Mouse (Mus musculus): ENCODE results near the gene Fbxw10. TPM values are rescaled to one million over a fixed set of nuclear protein-coding genes. Genes with fewer than 3 reads are reported as not detected.
A peak's percentile ranks its signal among the peaks of the same experiment; 100 is the strongest.

The Fbxw10 gene
- polyA plus RNA-seq, 1 experiment from 2014 or later: 0.22 TPM

DNA sequence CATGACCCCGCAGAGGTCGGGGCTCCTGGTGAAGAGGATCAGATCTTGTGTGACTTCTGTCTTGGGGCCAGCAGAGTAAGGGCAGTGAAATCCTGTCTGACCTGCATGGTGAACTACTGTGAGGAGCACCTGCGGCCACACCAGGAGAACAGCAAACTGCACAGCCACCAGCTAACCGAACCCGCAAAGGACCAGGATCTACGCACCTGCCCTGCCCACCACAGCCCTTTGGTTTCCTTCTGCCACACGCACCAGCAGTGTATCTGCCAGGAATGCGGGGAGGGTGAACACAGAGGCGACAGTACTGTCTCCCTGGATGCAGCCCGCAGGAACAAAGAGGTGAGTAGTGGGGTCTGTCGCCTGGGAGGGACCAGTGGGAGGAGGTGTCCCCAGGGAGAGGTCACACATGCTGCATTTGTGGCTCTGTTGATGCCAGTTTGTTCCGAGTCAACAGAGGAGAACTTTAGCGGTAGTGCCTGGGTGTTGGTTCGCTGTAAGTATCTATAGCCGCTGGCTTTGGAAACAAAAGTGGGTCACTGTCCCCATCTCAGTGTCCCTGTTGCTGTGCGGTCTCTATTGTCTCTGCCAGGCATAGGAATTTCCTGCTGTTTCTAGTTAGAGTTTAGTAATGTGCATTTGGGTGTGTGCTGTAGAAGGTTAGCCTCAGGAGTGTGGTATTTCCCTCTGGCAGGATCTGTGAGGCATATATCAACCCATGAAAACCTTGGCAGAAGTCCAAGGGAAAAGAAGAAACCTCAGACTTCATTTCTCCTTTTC lies 26.0 kb upstream of the Fbxw10 start:
- ATAC-seq: peak; percentile 65; the same call in 1 of the 2 replicates
- H3K36me3 ChIP-seq: no peaks in the 10 kb centered on the region
- WGBS: 27% methylated on average over 16 of the region's 16 CpGs
- H3K4me2 ChIP-seq (replicated peaks): peak overlapping the region; percentile 56
- no peak overlapping the region for H3K27ac ChIP-seq
- H3K4me3 ChIP-seq (replicated peaks): peak overlapping the region; percentile 37
- peaks cover 14% of the 10 kb centered on the region for H3K4me1 ChIP-seq (replicated peaks)
- H3K9ac ChIP-seq (replicated peaks): peak overlapping the region; percentile 55
- no peaks in the 10 kb centered on the region for H3K9me3 ChIP-seq
- no peaks in the 10 kb centered on the region for H3K27me3 ChIP-seq

DNA sequence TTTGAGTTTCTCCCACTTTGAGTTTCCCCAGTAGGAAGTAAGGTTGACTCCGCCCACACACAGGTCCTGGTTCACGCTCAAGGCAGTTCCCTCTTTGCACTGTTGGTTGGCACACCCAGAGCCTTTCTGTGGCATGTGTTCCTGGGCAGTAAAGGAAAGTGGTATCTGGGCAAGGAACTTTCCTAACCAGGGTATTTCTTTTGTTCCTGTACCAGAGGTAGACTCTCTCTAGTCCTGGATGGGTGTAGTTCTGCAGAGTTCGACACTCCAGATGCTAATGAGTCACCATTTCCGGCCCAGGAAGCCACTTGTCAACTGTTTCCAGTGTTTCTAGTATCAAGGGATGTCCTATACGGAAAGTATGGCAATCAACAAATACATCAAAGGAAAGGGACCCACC lies 25.0 kb upstream of the Fbxw10 start:
- Histone ChIP-seq H3K4me1 (replicated peaks) (peaks cover 14% of the 10 kb centered on the region), H3K4me3 (replicated peaks) (no peak overlapping the region), H3K9ac (replicated peaks) (no peak overlapping the region), H3K36me3 (no peaks in the 10 kb centered on the region), H3K27me3 (no peaks in the 10 kb centered on the region), H3K27ac (no peak overlapping the region), H3K4me2 (replicated peaks) (no peak overlapping the region), H3K9me3 (no peaks in the 10 kb centered on the region)
- WGBS: 83% methylated on average over 5 of the region's 5 CpGs
- no peak for ATAC-seq

DNA sequence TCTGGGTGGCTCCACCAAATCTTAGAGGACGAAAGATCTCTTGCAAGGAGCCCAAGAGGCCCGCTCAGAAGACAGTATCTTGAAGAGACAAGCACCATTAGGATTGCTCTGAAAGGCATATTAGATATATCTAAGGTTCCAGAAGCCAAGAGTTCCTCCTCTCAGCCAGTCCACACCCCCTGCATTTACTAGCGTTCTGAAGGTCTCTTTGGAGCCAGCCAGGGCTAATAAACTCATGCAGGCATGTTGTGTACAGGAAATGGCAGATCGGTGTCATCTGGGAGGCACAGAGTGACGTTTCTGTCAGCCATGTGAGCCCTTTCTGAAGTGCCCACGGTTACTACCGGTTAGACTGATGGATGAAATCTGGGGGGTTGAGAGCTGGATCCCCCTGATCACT lies 22.7 kb upstream of the Fbxw10 start:
- H3K36me3 ChIP-seq: no peaks in the 10 kb centered on the region
- H3K27me3 ChIP-seq: no peaks in the 10 kb centered on the region
- H3K9me3 ChIP-seq: no peaks in the 10 kb centered on the region
- H3K4me3 ChIP-seq (replicated peaks): no peak overlapping the region
- H3K4me1 ChIP-seq (replicated peaks): peaks cover 14% of the 10 kb centered on the region
- no peak overlapping the region for H3K27ac ChIP-seq
- H3K4me2 ChIP-seq (replicated peaks): no peak overlapping the region
- H3K9ac ChIP-seq (replicated peaks): no peak overlapping the region
- 81% methylated on average over 7 of the region's 7 CpGs for WGBS
- no peak for ATAC-seq

DNA sequence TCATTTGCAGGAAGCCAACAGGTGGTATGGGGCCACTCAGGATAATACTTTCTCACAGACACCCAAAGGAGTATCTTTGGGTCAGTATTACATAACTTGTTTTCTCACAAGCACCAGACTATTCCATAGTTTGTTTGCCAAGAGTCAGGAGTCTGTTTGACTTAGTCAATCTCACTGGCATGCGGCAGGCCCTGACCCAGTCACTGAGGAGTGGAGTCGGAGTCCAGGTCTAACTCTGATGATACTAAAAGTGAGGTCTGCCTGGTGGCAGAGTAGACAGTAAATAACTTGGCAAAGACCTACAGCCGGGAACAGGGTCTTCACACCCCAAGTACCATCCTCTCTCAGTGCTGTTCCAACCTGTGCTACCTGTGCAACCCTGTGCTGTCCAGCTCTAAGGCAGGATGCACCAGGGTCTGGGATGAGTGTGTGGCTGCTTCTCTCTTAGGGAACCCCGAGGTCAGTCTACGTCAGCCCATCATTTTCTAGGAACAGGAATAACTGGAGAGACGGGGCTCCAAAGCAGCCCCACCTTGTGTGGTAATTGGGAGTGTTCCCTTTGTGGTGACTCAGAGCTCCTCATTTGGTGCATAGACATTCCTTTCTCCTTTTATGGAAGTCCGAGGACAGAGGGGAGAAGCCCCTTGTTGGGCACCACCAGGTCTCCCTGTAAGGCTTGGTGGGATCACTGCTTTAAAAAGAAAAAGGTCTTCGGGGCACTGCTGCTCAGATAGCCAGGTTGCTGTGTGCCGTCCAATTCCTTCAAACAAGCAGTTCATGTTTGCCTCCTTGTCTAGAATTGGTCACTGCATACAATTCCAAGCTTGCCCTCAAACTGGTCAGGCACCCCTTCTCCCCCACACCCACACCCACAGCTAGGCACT lies 21.4 kb upstream of the Fbxw10 start:
- H3K36me3 ChIP-seq: no peaks in the 10 kb centered on the region
- H3K4me2 ChIP-seq (replicated peaks): no peak overlapping the region
- WGBS: 83% methylated on average over 9 of the region's 9 CpGs
- H3K27ac ChIP-seq: no peak overlapping the region
- ATAC-seq: no peak
- peaks cover 5% of the 10 kb centered on the region for H3K4me1 ChIP-seq (replicated peaks)
- H3K9ac ChIP-seq (replicated peaks): no peak overlapping the region
- H3K4me3 ChIP-seq (replicated peaks): no peak overlapping the region
- H3K9me3 ChIP-seq: no peaks in the 10 kb centered on the region
- H3K27me3 ChIP-seq: no peaks in the 10 kb centered on the region

DNA sequence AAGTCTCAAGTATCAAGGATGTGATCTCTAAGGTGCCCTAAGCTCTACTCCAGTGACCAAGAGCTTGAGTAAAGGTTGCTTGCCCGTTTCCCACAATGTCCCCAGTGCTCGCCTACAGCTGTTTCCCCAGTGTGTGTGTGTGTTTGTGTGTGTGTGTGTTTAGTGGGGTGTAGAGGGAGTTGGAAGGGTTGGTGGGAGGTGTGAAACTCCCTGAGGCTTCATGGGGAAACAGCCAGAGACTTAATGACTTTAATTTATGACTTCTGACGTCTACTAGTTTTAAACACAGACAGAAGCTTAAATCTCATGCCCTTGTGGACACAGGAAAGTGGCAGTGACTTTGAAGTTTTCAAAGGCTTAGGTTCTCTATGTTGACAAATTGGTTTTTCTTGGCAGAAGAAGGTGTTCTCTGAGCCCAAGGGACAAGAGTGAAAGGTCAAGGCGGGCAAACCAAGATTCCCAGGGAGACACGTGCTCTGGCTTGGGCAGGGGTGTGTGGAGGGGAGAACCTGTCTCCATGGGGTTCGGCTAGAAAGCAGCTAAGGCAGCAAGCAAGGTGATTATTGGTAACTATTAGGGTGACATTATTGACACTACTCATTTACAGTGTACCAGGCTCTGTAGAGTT lies 20.6 kb upstream of the Fbxw10 start:
- no peaks in the 10 kb centered on the region for H3K9me3 ChIP-seq
- H3K4me3 ChIP-seq (replicated peaks): no peak overlapping the region
- no peaks in the 10 kb centered on the region for H3K4me1 ChIP-seq (replicated peaks)
- WGBS: 82% methylated on average over 6 of the region's 6 CpGs
- H3K9ac ChIP-seq (replicated peaks): no peak overlapping the region
- no peak overlapping the region for H3K4me2 ChIP-seq (replicated peaks)
- no peaks in the 10 kb centered on the region for H3K27me3 ChIP-seq
- no peaks in the 10 kb centered on the region for H3K36me3 ChIP-seq
- H3K27ac ChIP-seq: no peak overlapping the region
- ATAC-seq: no peak

DNA sequence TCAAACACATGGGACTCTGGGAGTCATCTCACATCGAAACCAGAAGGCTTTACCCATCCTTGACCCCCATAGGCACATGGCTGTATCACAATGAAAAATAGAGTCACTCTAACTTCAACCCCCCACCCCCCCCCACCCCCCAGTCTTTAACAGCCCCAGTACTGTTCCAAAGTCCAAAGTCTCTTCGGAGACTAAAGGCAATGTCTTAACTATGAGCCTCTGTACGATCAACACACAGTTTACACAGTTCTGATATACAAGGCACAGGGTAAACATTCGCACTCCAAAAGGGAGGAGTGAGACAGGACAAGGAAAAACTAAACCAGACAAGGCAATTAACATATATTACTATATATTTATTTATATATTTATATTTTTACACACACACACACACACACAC lies 19.7 kb upstream of the Fbxw10 start:
- Histone ChIP-seq H3K4me1 (replicated peaks) (no peaks in the 10 kb centered on the region), H3K36me3 (no peaks in the 10 kb centered on the region), H3K9me3 (no peaks in the 10 kb centered on the region), H3K27ac (no peak overlapping the region), H3K9ac (replicated peaks) (no peak overlapping the region), H3K27me3 (no peaks in the 10 kb centered on the region), H3K4me2 (replicated peaks) (no peak overlapping the region), H3K4me3 (replicated peaks) (no peak overlapping the region)
- WGBS: 91% methylated on average over 4 of the region's 4 CpGs
- ATAC-seq: no peak

DNA sequence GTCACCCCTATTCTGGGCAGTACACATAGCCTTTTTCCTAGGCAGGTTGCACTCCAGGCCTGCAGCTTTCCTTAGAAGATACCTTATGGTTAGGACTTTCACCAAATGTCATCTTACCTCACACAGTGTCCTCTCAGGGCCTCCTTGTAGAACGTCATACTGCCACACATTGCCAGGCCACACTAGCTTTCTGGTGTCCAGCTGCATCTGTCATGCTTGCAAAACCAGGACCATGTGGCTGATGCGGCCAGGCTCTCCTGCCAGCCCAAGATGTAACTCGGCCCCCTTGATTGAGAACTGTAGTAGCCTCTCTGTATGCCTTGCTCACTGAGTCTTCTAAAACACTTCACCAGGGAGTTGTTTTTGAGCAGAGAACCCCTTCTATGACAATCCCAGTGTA lies 19.0 kb upstream of the Fbxw10 start:
- Histone ChIP-seq H3K9me3 (no peaks in the 10 kb centered on the region), H3K4me3 (replicated peaks) (no peak overlapping the region), H3K36me3 (no peaks in the 10 kb centered on the region), H3K4me2 (replicated peaks) (no peak overlapping the region), H3K27me3 (no peaks in the 10 kb centered on the region), H3K27ac (no peak overlapping the region), H3K4me1 (replicated peaks) (no peaks in the 10 kb centered on the region), H3K9ac (replicated peaks) (no peak overlapping the region)
- ATAC-seq: no peak
- 80% methylated on average over 3 of the region's 3 CpGs for WGBS

DNA sequence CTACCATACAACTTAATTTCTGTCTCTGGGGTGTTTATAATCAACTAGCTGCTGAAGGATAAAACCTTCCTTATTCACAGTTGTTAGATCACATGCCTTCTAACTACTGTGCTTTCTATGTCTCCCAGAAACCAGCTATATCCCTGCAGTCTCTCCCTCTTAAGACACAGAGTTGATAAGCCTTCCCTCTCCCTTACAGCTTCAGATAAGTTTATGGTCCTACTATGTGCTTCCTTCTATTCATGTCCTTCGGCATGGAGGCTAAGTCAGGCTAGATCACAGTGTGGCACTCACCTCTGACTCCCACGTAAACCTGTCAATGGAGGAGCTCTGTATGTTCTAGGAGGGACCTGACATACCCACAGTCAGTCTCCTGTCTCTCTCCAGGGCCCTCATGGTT lies 16.5 kb upstream of the Fbxw10 start:
- 80% methylated on average over 2 of the region's 2 CpGs for WGBS

DNA sequence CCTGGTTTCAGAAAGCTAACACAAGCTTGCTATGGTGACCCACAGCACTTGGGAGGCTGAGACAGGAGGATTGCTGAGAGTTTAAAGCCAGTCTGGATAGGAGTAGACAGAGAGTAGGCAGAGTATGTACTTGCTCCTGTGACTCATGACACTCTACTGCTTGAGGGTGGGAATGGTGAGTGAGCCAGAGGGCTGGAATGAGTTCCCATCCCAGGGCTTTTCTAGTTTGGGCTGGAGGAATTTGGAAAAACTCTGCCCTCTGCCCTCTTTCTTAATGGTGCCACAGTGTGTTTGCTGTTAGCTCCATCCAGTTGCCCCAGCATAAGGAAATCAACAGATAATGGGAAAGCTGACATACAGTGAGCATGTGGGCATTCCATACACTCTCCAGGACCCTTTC lies 15.0 kb upstream of the Fbxw10 start:
- Histone ChIP-seq H3K36me3 (no peaks in the 10 kb centered on the region), H3K27ac (no peak overlapping the region), H3K4me3 (replicated peaks) (no peak overlapping the region), H3K4me2 (replicated peaks) (no peak overlapping the region), H3K9ac (replicated peaks) (no peak overlapping the region), H3K27me3 (no peaks in the 10 kb centered on the region), H3K4me1 (replicated peaks) (no peaks in the 10 kb centered on the region), H3K9me3 (no peaks in the 10 kb centered on the region)
- ATAC-seq: no peak

More for the DNA sequence above, 16.5 kb upstream of the Fbxw10 start:
- no peak overlapping the region for H3K9ac ChIP-seq (replicated peaks)
- no peaks in the 10 kb centered on the region for H3K9me3 ChIP-seq
- ATAC-seq: no peak
- no peaks in the 10 kb centered on the region for H3K4me1 ChIP-seq (replicated peaks)
- H3K36me3 ChIP-seq: no peaks in the 10 kb centered on the region
- no peak overlapping the region for H3K4me2 ChIP-seq (replicated peaks)
- no peaks in the 10 kb centered on the region for H3K27me3 ChIP-seq
- no peak overlapping the region for H3K27ac ChIP-seq
- H3K4me3 ChIP-seq (replicated peaks): no peak overlapping the region

DNA sequence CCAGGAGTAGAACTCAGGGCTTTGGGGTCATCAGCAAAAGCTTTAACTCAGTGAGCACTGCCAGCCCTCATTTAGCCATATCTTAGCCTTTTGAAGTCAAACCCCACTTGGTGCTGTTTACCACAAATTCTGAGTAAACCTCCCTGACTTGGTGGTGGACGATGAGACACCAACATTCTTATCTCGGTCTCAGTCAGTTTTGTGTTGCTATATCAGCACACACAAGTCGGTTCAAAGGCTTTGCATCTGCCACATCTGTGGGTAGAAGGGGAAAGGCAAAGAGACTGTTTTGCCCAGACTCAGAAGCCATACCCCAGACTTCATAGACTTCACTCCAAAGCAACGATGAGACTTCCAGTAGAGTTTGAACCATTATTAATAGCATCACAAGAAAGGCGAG lies 2.3 kb upstream of the Fbxw10 start:
- no peak overlapping the region for H3K4me2 ChIP-seq (replicated peaks)
- no peak for ATAC-seq
- H3K4me1 ChIP-seq (replicated peaks): peaks cover 4% of the 10 kb centered on the region; the same call in 1 of the 2 replicates
- WGBS: 92% methylated on average over 5 of the region's 5 CpGs
- no peak overlapping the region for H3K4me3 ChIP-seq (replicated peaks)
- no peak overlapping the region for H3K9ac ChIP-seq (replicated peaks)
- no peak overlapping the region for H3K27ac ChIP-seq
- no peaks in the 10 kb centered on the region for H3K36me3 ChIP-seq
- no peaks in the 10 kb centered on the region for H3K27me3 ChIP-seq
- H3K9me3 ChIP-seq: no peaks in the 10 kb centered on the region

DNA sequence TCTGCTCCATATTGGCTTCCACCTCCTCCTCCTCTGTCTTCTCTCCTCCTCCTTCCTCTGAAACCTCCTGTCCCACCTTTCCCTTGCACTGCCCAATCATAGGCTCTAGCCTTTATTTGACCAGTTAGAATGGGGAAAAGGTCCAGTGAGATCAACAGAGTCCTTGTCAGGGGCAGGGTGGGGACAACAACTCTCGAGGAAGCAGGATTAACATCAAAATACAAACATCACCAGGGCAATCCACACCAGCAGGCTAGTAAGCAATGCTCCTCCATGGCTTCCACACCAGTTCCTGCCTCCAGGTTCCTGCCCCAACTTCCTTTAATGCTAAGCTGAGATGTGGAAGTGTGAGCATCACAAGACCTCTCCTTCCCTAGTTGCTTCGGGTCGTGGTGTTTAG lies 1.1 kb upstream of the Fbxw10 start:
- Histone ChIP-seq H3K4me3 (replicated peaks) (no peak overlapping the region), H3K9ac (replicated peaks) (no peak overlapping the region), H3K36me3 (no peaks in the 10 kb centered on the region), H3K9me3 (no peaks in the 10 kb centered on the region), H3K4me2 (replicated peaks) (no peak overlapping the region), H3K27me3 (no peaks in the 10 kb centered on the region), H3K27ac (no peak overlapping the region), H3K4me1 (replicated peaks) (peaks cover 4% of the 10 kb centered on the region; the same call in 1 of the 2 replicates)
- ATAC-seq: no peak
- WGBS: 67% methylated on average over 3 of the region's 3 CpGs

DNA sequence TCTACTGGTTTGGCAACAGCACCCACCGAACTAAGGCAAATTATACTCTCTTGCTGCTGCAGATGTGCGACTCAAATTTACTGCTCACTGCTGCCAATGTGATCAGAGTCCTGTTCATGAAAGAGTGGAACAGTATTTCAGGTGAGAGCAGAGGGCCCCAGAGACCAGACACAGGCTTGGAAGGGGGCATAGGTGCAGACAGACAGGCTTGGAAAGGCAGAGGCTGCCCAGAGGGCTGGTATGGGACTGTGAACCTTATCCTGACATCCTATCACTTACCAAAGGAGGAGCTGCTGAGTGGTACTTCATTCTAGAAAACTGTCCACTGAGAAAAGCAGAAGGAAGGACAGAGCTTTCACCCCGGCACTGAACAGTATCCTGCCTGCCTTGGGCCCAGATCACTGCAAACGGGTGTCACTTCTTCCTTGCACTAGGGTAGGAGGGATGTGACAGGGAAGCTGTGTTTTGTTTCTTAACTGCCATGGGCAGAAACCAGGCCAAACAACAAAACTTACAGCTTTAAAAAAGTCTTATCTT lies 854 bp downstream of the Fbxw10 start:
- Histone ChIP-seq H3K4me1 (replicated peaks) (peaks cover 4% of the 10 kb centered on the region; the same call in 1 of the 2 replicates), H3K27ac (no peak overlapping the region), H3K27me3 (no peaks in the 10 kb centered on the region), H3K9me3 (no peaks in the 10 kb centered on the region), H3K36me3 (no peaks in the 10 kb centered on the region), H3K9ac (replicated peaks) (no peak overlapping the region), H3K4me3 (replicated peaks) (no peak overlapping the region), H3K4me2 (replicated peaks) (no peak overlapping the region)
- ATAC-seq: no peak
- 68% methylated on average over 4 of the region's 4 CpGs for WGBS

Measured in midbrain, embryonic 13.5 days (tissue).